Mouse (Mus musculus) ES-CJ7 (cell line): ENCODE measurements at regions not wholly inside any gene's neighbourhood (a gene's known extent, or its start where the extent isn't known, plus 50 kb on each side); places are given as distances from the start of the nearest gene placed in this dataset.
"Not testable (repeated sequence)": the region's sequence is repeated elsewhere in the genome, so short reads cannot be mapped to it uniquely, and the experiment has no call there.

Experiments
- DNase-seq: peaks from one replicate; pipeline ENCODE4 v3.0.0; 2011; ENCODE audit warnings: low read depth, low spot score

GRCm38 (mm10) chr10:38458975-38459374 is 362.6 kb downstream of the Rfpl4b start:
- DNase-seq, result no peak

GRCm38 (mm10) chr10:38458424-38458823 is 363.2 kb downstream of the Rfpl4b start:
- no peak for DNase-seq

- DNase-seq, result no peak
These were observed 364.8 kb downstream of the Rfpl4b start for GRCm38 (mm10) chr10:38456786-38457185.

GRCm38 (mm10) chr10:38449263-38449662 is 372.3 kb downstream of the Rfpl4b start:
- DNase-seq, result no peak

GRCm38 (mm10) chr10:38447706-38448105 is 373.9 kb downstream of the Rfpl4b start:
- no peak for DNase-seq

GRCm38 (mm10) chr10:38447256-38447655 is 374.3 kb downstream of the Rfpl4b start:
- no peak for DNase-seq

GRCm38 (mm10) chr10:38439286-38439685 is 382.3 kb downstream of the Rfpl4b start:
- DNase-seq, result no peak

- DNase-seq, result no peak
These were observed 384.7 kb downstream of the Rfpl4b start for GRCm38 (mm10) chr10:38436907-38437306.

GRCm38 (mm10) chr10:38421541-38421940 is 400.0 kb downstream of the Rfpl4b start:
- DNase-seq, result no peak

- DNase-seq, result no peak
These were observed 401.8 kb downstream of the Rfpl4b start for GRCm38 (mm10) chr10:38419771-38420170.

GRCm38 (mm10) chr10:38383161-38383560 is 438.4 kb downstream of the Rfpl4b start:
- peak; percentile 59 for DNase-seq

GRCm38 (mm10) chr10:38381873-38382296 is 439.7 kb downstream of the Rfpl4b start:
- DNase-seq, result no peak

- no peak for DNase-seq
These were observed 441.2 kb downstream of the Rfpl4b start for GRCm38 (mm10) chr10:38380388-38380787.

GRCm38 (mm10) chr10:38366776-38367175 is 454.8 kb downstream of the Rfpl4b start:
- no peak for DNase-seq

GRCm38 (mm10) chr10:38364876-38365275 is 456.7 kb downstream of the Rfpl4b start:
- no peak for DNase-seq

GRCm38 (mm10) chr10:38357539-38358232 is 463.9 kb downstream of the Rfpl4b start:
- DNase-seq, result no peak

- DNase-seq, result no peak
These were observed 467.6 kb downstream of the Rfpl4b start for GRCm38 (mm10) chr10:38353973-38354372.

GRCm38 (mm10) chr10:38353526-38353925 is 468.1 kb downstream of the Rfpl4b start:
- DNase-seq, result no peak

- DNase-seq, result not testable (repeated sequence)
These were observed 474.6 kb downstream of the Rfpl4b start for GRCm38 (mm10) chr10:38347029-38347428.

- no peak for DNase-seq
These were observed 481.0 kb downstream of the Rfpl4b start for GRCm38 (mm10) chr10:38340406-38341175.

GRCm38 (mm10) chr10:38308716-38309392 is 512.7 kb downstream of the Rfpl4b start:
- no peak for DNase-seq

- DNase-seq, result no peak
These were observed 525.9 kb downstream of the Rfpl4b start for GRCm38 (mm10) chr10:38295724-38296123.
